Mouse (Mus musculus): Measurements from ENCODE around the gene Ccdc71l.

GRCm38 (mm10) chr12:32378528-32379295 lies at the start of gene Ccdc71l:
- TF ChIP-seq ZNF384 (IDR thresholded peaks at IDR 0.05; ENCODE audit: low read depth, low read length) = no peak
- 0 out of 2 replicates have a peak, but pooled peaks have one; percentile 36 for TF ChIP-seq HCFC1 (IDR thresholded peaks at IDR 0.05; ENCODE audit: borderline replicate concordance, insufficient read depth, low read length)
- TF ChIP-seq CHD2 (IDR thresholded peaks at IDR 0.05; ENCODE audit: low read depth, low read length) = no peak
- no peak for TF ChIP-seq MAFK (IDR thresholded peaks at IDR 0.05; ENCODE audit: insufficient read depth, low read depth, low read length)
- no peak for TF ChIP-seq ZC3H11A (IDR thresholded peaks at IDR 0.05; ENCODE audit: borderline replicate concordance, low read depth, low read length)

All from ES-E14 (cell line).